Mouse (Mus musculus) embryonic facial prominence, embryonic 11.5 days (tissue): Measurements from ENCODE around the gene Rom1. TPM values are rescaled to one million over a fixed set of nuclear protein-coding genes. Genes with fewer than 3 reads are reported as not detected.

Experiments
- ATAC-seq: fragments of 200-750 bp; cut with Nextera tagmentation; replicated peaks from 2 replicates; pipeline ENCODE4 v1.8.0; 2017; ENCODE audit warnings: low read depth; ENCODE audit not compliant: insufficient number of reproducible peaks, low FRiP score, low TSS enrichment
- DNase-seq: peaks from one replicate; pipeline ENCODE4 v3.0.0-alpha.2; 2015; ENCODE audit warnings: low spot score
- H3K27ac ChIP-seq: fragments of 300-500 bp; sonication (generic); replicated peaks from 2 replicates; pipeline ENCODE4 v1.5.1; 2014; ENCODE audit warnings: mild to moderate bottlenecking, low read depth, low read length, control low read depth
- H3K27me3 ChIP-seq: fragments of 300-500 bp; sonication (generic); 2 replicates; pipeline ENCODE4 v1.6.1; 2014; ENCODE audit warnings: mild to moderate bottlenecking, low read length, moderate library complexity, mixed read lengths; ENCODE audit not compliant: control insufficient read depth, insufficient read depth
- H3K36me3 ChIP-seq: fragments of 300-500 bp; sonication (generic); replicated peaks from 2 replicates; pipeline ENCODE4 v1.6.1; 2014; ENCODE audit warnings: low read depth, mild to moderate bottlenecking, low read length, moderate library complexity, mixed read lengths; ENCODE audit not compliant: control insufficient read depth, insufficient read depth
- H3K4me1 ChIP-seq: fragments of 300-500 bp; sonication (generic); 2 replicates; pipeline ENCODE4 v1.6.1; 2014; ENCODE audit warnings: low read length, mixed read lengths; ENCODE audit not compliant: control insufficient read depth, insufficient read depth
- H3K4me2 ChIP-seq: fragments of 300-500 bp; sonication (generic); 2 replicates; pipeline ENCODE4 v1.6.1; 2014; ENCODE audit warnings: low read depth, mild to moderate bottlenecking, control low read depth, low read length, moderate library complexity
- H3K4me3 ChIP-seq: fragments of 300-500 bp; sonication (generic); 2 replicates; pipeline ENCODE4 v1.5.1; 2014; ENCODE audit warnings: low read depth, low read length, control low read depth
- H3K9ac ChIP-seq: fragments of 300-500 bp; sonication (generic); replicated peaks from 2 replicates; pipeline ENCODE4 v1.6.1; 2014; ENCODE audit warnings: mild to moderate bottlenecking, control low read depth, low read length
- H3K9me3 ChIP-seq: fragments of 300-500 bp; sonication (generic); replicated peaks from 2 replicates; pipeline ENCODE4 v1.6.1; 2016; ENCODE audit warnings: mild to moderate bottlenecking, low read length, inconsistent platforms, mixed read lengths; ENCODE audit not compliant: control insufficient read depth
- WGBS: fragments of 180-500 bp; shearing (Covaris S2); extraction: QIAGEN DNeasy Blood & Tissue Kit; methylation state at CpG from one replicate; pipeline ENCODE4 v1.1.7; 2014; 5-methylcytosine and 5-hydroxymethylcytosine counted together
- microRNA-seq: library from miRNA; unstranded; fragments of <30 nt; microRNA quantifications from one replicate; pipeline ENCODE4, GENCODE M21; 2016; ENCODE audit warnings: borderline number of aligned reads
- polyA plus RNA-seq: library from polyadenylated mRNA; unstranded; fragments of >200 nt; fragmentation: Nextera tagmentation; extraction: Ambion mirVana; gene quantifications from 2 replicates; pipeline ENCODE4 v1.2.1, GENCODE M21; 2014

The Rom1 gene
- polyA plus RNA-seq, 1 experiment from 2014 or later = 0.81 TPM

- H3K9me3 ChIP-seq = no peaks in the 10 kb centered on the region
- H3K9ac ChIP-seq = peak overlapping the region; percentile 91; the same call in 1 of the 2 replicates
- no peaks in the 10 kb centered on the region for H3K27me3 ChIP-seq
- WGBS = 20% methylated on average over 3 of the region's 3 CpGs
- H3K36me3 ChIP-seq = no peaks in the 10 kb centered on the region; the same call in 1 of the 2 replicates
- DNase-seq (no peak), ATAC-seq (no peak)
- H3K4me2 ChIP-seq = peak overlapping the region; percentile 81
- peak overlapping the region; percentile 82 for H3K4me3 ChIP-seq
- no peaks in the 10 kb centered on the region for H3K4me1 ChIP-seq
- no peak overlapping the region for H3K27ac ChIP-seq
Observed at GRCm38 (mm10) chr19:8881034-8881392, 48.1 kb downstream of the Rom1 start.

GRCm38 (mm10) chr19:8880311-8881033, 48.7 kb downstream of the Rom1 start, which contains the start of gene Uqcc3:
TSS of gene Uqcc3 (minus strand) at chr19:8880923.
- DNase-seq (peak; percentile 92), ATAC-seq (peak; percentile 98)
- no peaks in the 10 kb centered on the region for H3K9me3 ChIP-seq
- H3K36me3 ChIP-seq = peaks cover under 1% of the 10 kb centered on the region
- H3K9ac ChIP-seq = peak within 1 kb of the TSS; percentile 91
- H3K27me3 ChIP-seq = no peaks in the 10 kb centered on the region
- H3K4me3 ChIP-seq = peak within 1 kb of the TSS; percentile 82
- no peaks in the 10 kb centered on the region for H3K4me1 ChIP-seq
- under 1% methylated on average over 42 of the region's 42 CpGs for WGBS
- peak within 1 kb of the TSS; percentile 81 for H3K4me2 ChIP-seq
- peak within 1 kb of the TSS; percentile 52 for H3K27ac ChIP-seq

Small RNA genes within 50 kb of the gene (microRNA-seq; reads per million reads assigned to microRNA genes)
- gene Mir5136 = not detected

Other genes with a start within 250 kb of the Rom1 start
- 120 and 125 TPM in 2 replicates for gene Slc3a2, start 206.0 kb downstream of the Rom1 start, polyA plus RNA-seq
- gene Wdr74, start 193.5 kb downstream of the Rom1 start, polyA plus RNA-seq = 91.0 and 92.3 TPM in 2 replicates
- gene 1700092M07Rik, start 188.6 kb downstream of the Rom1 start, polyA plus RNA-seq = 1.1 and 1.8 TPM in 2 replicates
- 107 and 110 TPM in 2 replicates for gene Stx5a, start 187.9 kb downstream of the Rom1 start, polyA plus RNA-seq
- 230 and 238 TPM in 2 replicates for gene Nxf1, start 172.3 kb downstream of the Rom1 start, polyA plus RNA-seq
- gene Tmem223, start 158.4 kb downstream of the Rom1 start, polyA plus RNA-seq = 191 and 197 TPM in 2 replicates
- gene Tmem179b, start 154.9 kb downstream of the Rom1 start, polyA plus RNA-seq = 44.8 and 51.2 TPM in 2 replicates
- gene Taf6l, start 142.9 kb downstream of the Rom1 start, polyA plus RNA-seq = 19.0 and 19.9 TPM in 2 replicates
- gene Polr2g, start 130.8 kb downstream of the Rom1 start, polyA plus RNA-seq = 199 and 202 TPM in 2 replicates
- 6.0 and 8.0 TPM in 2 replicates for gene Zbtb3, start 126.8 kb downstream of the Rom1 start, polyA plus RNA-seq
- gene Ttc9c, start 110.0 kb downstream of the Rom1 start, polyA plus RNA-seq = 63.0 and 68.7 TPM in 2 replicates
- gene Hnrnpul2, start 109.3 kb downstream of the Rom1 start, polyA plus RNA-seq = 6.7 and 6.8 TPM in 2 replicates
- gene AC129217.1, start 99.6 kb downstream of the Rom1 start, polyA plus RNA-seq = not detected in 2 replicates
- gene Bscl2, start 91.9 kb downstream of the Rom1 start, polyA plus RNA-seq = 29.9 and 39.1 TPM in 2 replicates
- 39.8 and 44.8 TPM in 2 replicates for gene Gng3, start 90.2 kb downstream of the Rom1 start, polyA plus RNA-seq
- gene Lrrn4cl, start 78.6 kb downstream of the Rom1 start, polyA plus RNA-seq = 0.10 and 0.49 TPM in 2 replicates
- gene Ubxn1, start 57.9 kb downstream of the Rom1 start, polyA plus RNA-seq = 184 and 189 TPM in 2 replicates
- 56.1 and 62.0 TPM in 2 replicates for gene Uqcc3, start 48.4 kb downstream of the Rom1 start, polyA plus RNA-seq
- 116 and 122 TPM in 2 replicates for gene Lbhd1, start 45.6 kb downstream of the Rom1 start, polyA plus RNA-seq
- gene Gm49403, start 45.4 kb downstream of the Rom1 start, polyA plus RNA-seq = not detected in 2 replicates
- gene 1810009A15Rik, start 40.5 kb downstream of the Rom1 start, polyA plus RNA-seq = 111 and 126 TPM in 2 replicates
- 0.34 TPM in 1 of 2 replicates, not detected in the other for gene Gm49416, start 40.4 kb downstream of the Rom1 start, polyA plus RNA-seq
- 30.5 and 34.6 TPM in 2 replicates for gene Ints5, start 36.4 kb downstream of the Rom1 start, polyA plus RNA-seq
- 97.4 and 114 TPM in 2 replicates for gene Ganab, start 31.3 kb downstream of the Rom1 start, polyA plus RNA-seq
- gene B3gat3, start 9.0 kb downstream of the Rom1 start, polyA plus RNA-seq = 32.0 and 32.8 TPM in 2 replicates
- 8.4 and 9.0 TPM in 2 replicates for gene Eml3, start 196 bp upstream of the Rom1 start, polyA plus RNA-seq
- gene Mta2, start 12.5 kb upstream of the Rom1 start, polyA plus RNA-seq = 57.5 and 57.6 TPM in 2 replicates
- gene Tut1, start 24.5 kb upstream of the Rom1 start, polyA plus RNA-seq = 25.5 and 28.0 TPM in 2 replicates
- gene Eef1g, start 37.7 kb upstream of the Rom1 start, polyA plus RNA-seq = 535 and 538 TPM in 2 replicates
- gene Ahnak, start 59.9 kb upstream of the Rom1 start, polyA plus RNA-seq = 10.6 and 11.5 TPM in 2 replicates
- gene Scgb1a1, start 158.6 kb upstream of the Rom1 start, polyA plus RNA-seq = not detected in 2 replicates
- 15.4 and 18.3 TPM in 2 replicates for gene Asrgl1, start 206.3 kb upstream of the Rom1 start, polyA plus RNA-seq